Mouse (Mus musculus) adrenal gland, postnatal 36 days (tissue): ENCODE measurements around the gene Ttk. TPM values are rescaled to one million over a fixed set of nuclear protein-coding genes. Genes with fewer than 3 reads are reported as not detected.

Experiments used
- DNase-seq, 2 experiments: peaks; one replicate each; pipeline ENCODE4 v3.0.0; 2021; ENCODE audit warnings: mixed read lengths in 1 of 2
- total RNA-seq, 2 experiments: library from RNA; stranded (reverse); gene quantifications; 2 replicates each; pipeline ENCODE4 v1.2.3; 2021

The Ttk gene
- total RNA-seq, 2 experiments from 2014 or later, result 1.9 to 3.3 TPM

GRCm38 (mm10) chr9:83893767-83894330, 59.4 kb downstream of the Ttk start:
- DNase-seq, result peak in 1 of 2 experiments; percentile 3

GRCm38 (mm10) chr9:83902086-83902485, 67.6 kb downstream of the Ttk start:
- DNase-seq, result no peak

GRCm38 (mm10) chr9:83905820-83906219, 71.3 kb downstream of the Ttk start:
- DNase-seq, result no peak

- no peak for DNase-seq
Observed at GRCm38 (mm10) chr9:83907017-83907416, 72.5 kb downstream of the Ttk start.

GRCm38 (mm10) chr9:83909836-83910235, 75.3 kb downstream of the Ttk start:
- no peak for DNase-seq

GRCm38 (mm10) chr9:83910926-83911325, 76.4 kb downstream of the Ttk start:
- no peak for DNase-seq

Other genes starting within 250 kb of the Ttk start
- gene Elovl4, start 28.4 kb upstream of the Ttk start, total RNA-seq, result 1 to 10 TPM in 1 of 2 experiments, under 1 TPM in 1; 0.50 to 1.0 TPM
- 10 to 100 TPM; 61.3 to 84.7 TPM for gene Bckdhb, start 90.5 kb downstream of the Ttk start, total RNA-seq